Mouse (Mus musculus) G1E (cell line): ENCODE results near the gene Enam. TPM values are rescaled to one million over a fixed set of nuclear protein-coding genes. Genes with fewer than 3 reads are reported as not detected.

Experiments
- ATAC-seq: 2 replicates; pipeline ENCODE4 v1.8.0; 2016; ENCODE audit warnings: mild to moderate bottlenecking; ENCODE audit not compliant: insufficient number of reproducible peaks, poor library complexity, low FRiP score, severe bottlenecking; ENCODE audit errors: extremely low read depth
- DNase-seq: peaks from one replicate; pipeline ENCODE4 v3.0.0; 2012; ENCODE audit warnings: low spot score
- H3K27me3 ChIP-seq: 2 replicates; pipeline ENCODE4 v1.6.1; 2012; ENCODE audit warnings: mild to moderate bottlenecking, low read length, inconsistent platforms; ENCODE audit not compliant: insufficient read depth
- H3K36me3 ChIP-seq: replicated peaks from 2 replicates; pipeline ENCODE3; 2012; ENCODE audit warnings: mild to moderate bottlenecking, inconsistent platforms
- H3K4me1 ChIP-seq: 2 replicates; pipeline ENCODE4 v1.6.1; 2012; ENCODE audit warnings: low read depth, low read length, inconsistent platforms, mixed read lengths; ENCODE audit not compliant: insufficient read depth
- H3K4me3 ChIP-seq: 2 replicates; pipeline ENCODE4 v1.5.1; 2012; ENCODE audit warnings: low read depth, mild to moderate bottlenecking, inconsistent platforms, low read length, moderate library complexity, mixed read lengths
- H3K9me3 ChIP-seq: replicated peaks from 2 replicates; pipeline ENCODE4 v1.6.1; 2012; ENCODE audit warnings: inconsistent platforms
- CTCF ChIP-seq: IDR thresholded peaks from 2 replicates; pipeline ENCODE4 v1.5.1; 2012; ENCODE audit warnings: low read depth, low read length, inconsistent platforms, mixed read lengths
- GATA1 ChIP-seq: IDR thresholded peaks from 2 replicates; pipeline ENCODE4 v1.6.1; 2012; ENCODE audit warnings: borderline replicate concordance, low read length, inconsistent platforms, mixed read lengths
- GATA2 ChIP-seq: IDR thresholded peaks from 2 replicates; pipeline ENCODE4 v1.6.1; 2012; ENCODE audit warnings: low read depth, low read length, inconsistent platforms, borderline replicate concordance
- POLR2AphosphoS5 ChIP-seq: IDR thresholded peaks from 2 replicates; pipeline ENCODE4 v1.6.1; 2012; ENCODE audit warnings: low read depth, low read length, inconsistent platforms; ENCODE audit not compliant: insufficient replicate concordance
- TAL1 ChIP-seq: conservative IDR thresholded peaks from 2 replicates; pipeline ENCODE4 v1.6.1; 2012; ENCODE audit warnings: low read depth, low read length, inconsistent platforms, mixed read lengths
- polyA plus RNA-seq: library from polyadenylated mRNA; stranded (reverse); fragments of >175 nt; gene quantifications from 2 replicates; pipeline ENCODE4 v1.2.3, GENCODE M21; 2012
- total RNA-seq, 2 experiments: library from RNA; stranded (forward) in 1 of 2; stranded (reverse) in 1 of 2; fragments of 200-1000 nt in 1 of 2; fragments of >200 nt in 1 of 2; fragmentation: Nextera tagmentation in 1 of 2; gene quantifications; 2 replicates each; pipeline ENCODE4 v1.2.3; 2014 to 2017

Gene Enam
- total RNA-seq (2014; fragmentation: Nextera tagmentation) = not detected in 2 replicates
- 0.06 and 0.11 TPM in 2 replicates for total RNA-seq (2017)
- polyA plus RNA-seq = not detected in 2 replicates

DNA sequence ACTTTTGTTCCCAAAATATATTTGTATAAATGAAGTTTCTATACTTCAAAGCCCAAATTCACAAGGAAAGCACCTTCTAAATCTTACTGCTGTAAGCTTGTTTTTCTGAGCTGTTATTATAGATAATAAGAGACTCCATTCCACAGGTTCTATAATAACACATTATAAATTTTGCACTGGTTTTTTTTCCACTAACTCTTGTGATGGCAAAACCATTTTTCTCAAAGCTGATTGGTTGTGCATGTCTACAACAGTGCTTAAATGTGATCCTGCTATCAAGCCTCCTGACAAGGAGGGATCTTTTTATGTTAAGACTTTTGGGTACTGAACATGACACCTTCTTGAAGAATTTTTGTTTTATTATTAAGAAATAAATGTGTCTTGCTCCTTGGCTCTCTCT, at the start of gene Enam:
Enam (plus strand) TSS at position 301 of the 400 bp plus-strand sequence.
- Histone ChIP-seq H3K4me3 (no peak within 1 kb of the TSS), H3K9me3 (no peaks in the 10 kb centered on the region), H3K27me3 (no peaks in the 10 kb centered on the region), H3K36me3 (no peaks in the 10 kb centered on the region), H3K4me1 (no peaks in the 10 kb centered on the region)
- TF ChIP-seq CTCF (no peak), GATA1 (no peak), POLR2AphosphoS5 (no peak), GATA2 (no peak), TAL1 (no peak)
- no peak for DNase-seq
- no peak for ATAC-seq

DNA sequence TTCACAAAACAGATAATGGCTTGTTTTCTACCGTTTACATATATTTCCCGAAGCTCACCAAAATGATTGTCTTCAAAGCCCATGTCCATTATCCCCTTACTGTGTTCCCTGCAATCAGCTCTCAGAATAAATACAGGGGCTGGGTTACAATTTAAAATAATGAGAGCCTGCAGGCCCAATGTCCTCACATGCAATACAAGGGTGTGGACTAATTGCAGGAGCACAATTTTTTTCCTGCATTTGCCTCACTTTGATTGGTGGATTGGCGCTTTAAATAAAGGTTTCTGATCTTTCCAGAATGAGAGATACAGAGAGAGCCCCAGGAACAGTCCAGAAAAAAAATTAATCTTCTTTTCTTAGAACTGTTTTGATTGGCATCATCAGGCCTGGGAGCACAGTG, 32.1 kb upstream of the Enam start, which contains the start of gene Ambn:
Ambn (plus strand) TSS at position 301 of the 400 bp plus-strand sequence.
- TF ChIP-seq TAL1 (no peak), POLR2AphosphoS5 (no peak), GATA1 (no peak), CTCF (no peak), GATA2 (no peak)
- no peak within 1 kb of the TSS for H3K4me3 ChIP-seq
- H3K36me3 ChIP-seq = no peaks in the 10 kb centered on the region
- DNase-seq (no peak), ATAC-seq (no peak)
- no peaks in the 10 kb centered on the region for H3K4me1 ChIP-seq
- H3K9me3 ChIP-seq = no peaks in the 10 kb centered on the region
- no peaks in the 10 kb centered on the region for H3K27me3 ChIP-seq

GRCm38 (mm10) chr5:88467471-88467870, 20.3 kb upstream of the Enam start:
- TF ChIP-seq GATA2 = no peak
- no peak for TF ChIP-seq POLR2AphosphoS5
- TF ChIP-seq TAL1 = no peak
- no peak for TF ChIP-seq CTCF
- Histone ChIP-seq H3K36me3 (no peaks in the 10 kb centered on the region), H3K27me3 (no peaks in the 10 kb centered on the region), H3K4me1 (no peaks in the 10 kb centered on the region), H3K9me3 (no peaks in the 10 kb centered on the region), H3K4me3 (no peak overlapping the region)
- ATAC-seq = no peak
- DNase-seq = no peak

GRCm38 (mm10) chr5:88468807-88469704, 18.7 kb upstream of the Enam start:
- DNase-seq = no peak
- no peak overlapping the region for H3K4me3 ChIP-seq
- H3K9me3 ChIP-seq = no peaks in the 10 kb centered on the region
- TF ChIP-seq CTCF (no peak), GATA1 (no peak), POLR2AphosphoS5 (no peak), GATA2 (no peak), TAL1 (no peak)
- no peak for ATAC-seq
- no peaks in the 10 kb centered on the region for H3K4me1 ChIP-seq
- no peaks in the 10 kb centered on the region for H3K27me3 ChIP-seq
- H3K36me3 ChIP-seq = no peaks in the 10 kb centered on the region

GRCm38 (mm10) chr5:88489004-88489403, 1.2 kb downstream of the Enam start:
- no peak for ATAC-seq
- H3K4me1 ChIP-seq = no peaks in the 10 kb centered on the region
- H3K4me3 ChIP-seq = no peak overlapping the region
- no peaks in the 10 kb centered on the region for H3K9me3 ChIP-seq
- H3K36me3 ChIP-seq = no peaks in the 10 kb centered on the region
- TF ChIP-seq GATA1 (no peak), TAL1 (no peak), GATA2 (no peak), POLR2AphosphoS5 (no peak), CTCF (no peak)
- no peaks in the 10 kb centered on the region for H3K27me3 ChIP-seq
- DNase-seq = no peak

- Histone ChIP-seq H3K4me3 (no peak overlapping the region), H3K9me3 (no peaks in the 10 kb centered on the region), H3K4me1 (no peaks in the 10 kb centered on the region), H3K27me3 (no peaks in the 10 kb centered on the region), H3K36me3 (no peaks in the 10 kb centered on the region)
- TF ChIP-seq TAL1 = no peak
- TF ChIP-seq POLR2AphosphoS5 = no peak
- TF ChIP-seq CTCF = no peak
- TF ChIP-seq GATA2 = no peak
- no peak for ATAC-seq
- no peak for DNase-seq
Measured at GRCm38 (mm10) chr5:88491111-88491510, 3.3 kb downstream of the Enam start.
